Mouse (Mus musculus): ENCODE data around the gene Rdh16. TPM values are rescaled to one million over a fixed set of nuclear protein-coding genes. Genes with fewer than 3 reads are reported as not detected.
A peak's percentile ranks its signal among the peaks of the same experiment; 100 is the strongest.

Rdh16 gene
- polyA plus RNA-seq, 1 experiment = not detected

DNA sequence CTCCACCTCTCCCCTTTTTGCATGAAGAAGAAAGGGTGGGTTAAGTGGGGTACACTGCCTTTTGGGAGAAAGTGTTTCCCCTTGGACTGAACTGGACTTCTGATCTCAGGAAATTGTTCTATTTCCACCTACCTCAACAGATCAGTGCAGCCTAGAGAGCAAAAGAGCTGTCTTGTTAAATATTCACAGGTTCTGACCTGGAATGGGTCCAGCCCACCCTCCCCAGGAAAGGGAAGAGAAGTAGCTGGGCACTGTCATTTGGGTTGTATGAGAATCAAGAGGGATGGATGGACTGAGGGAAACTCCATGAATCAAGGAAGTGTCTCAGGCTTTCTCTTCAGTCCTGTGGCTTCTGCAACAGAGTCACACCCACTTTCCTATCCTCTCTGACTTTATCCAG lies 64.0 kb downstream of the Rdh16 start:
- no peaks in the 10 kb centered on the region for H3K79me2 ChIP-seq (ENCODE audit: control insufficient read depth, insufficient read depth)
- no peak for TF ChIP-seq TCF3 (IDR thresholded peaks at IDR 0.05; ENCODE audit: insufficient read length, low read depth)
- no peak for TF ChIP-seq POLR2A (IDR thresholded peaks at IDR 0.05; ENCODE audit: insufficient read length, low read depth)
- TF ChIP-seq SRF (IDR thresholded peaks at IDR 0.05; ENCODE audit: control insufficient read depth, insufficient read length, low read depth) = no peak
- no peak for TF ChIP-seq TCF12 (IDR thresholded peaks at IDR 0.05; ENCODE audit: insufficient read depth, poor library complexity, severe bottlenecking)
- no peak for TF ChIP-seq POLR2AphosphoS2 (IDR thresholded peaks at IDR 0.05; ENCODE audit: insufficient read length, low read depth)
- TF ChIP-seq MAX (IDR thresholded peaks at IDR 0.05; ENCODE audit: low read depth) = no peak
- no peak for TF ChIP-seq USF1 (IDR thresholded peaks at IDR 0.05; ENCODE audit: low read depth)
- no peak for TF ChIP-seq MYOG (IDR thresholded peaks at IDR 0.05; ENCODE audit: control insufficient read depth in 1 of 3, insufficient read depth in 1 of 3, insufficient read length in 2 of 3, low read depth in 2 of 3)
- TF ChIP-seq E2F4 (IDR thresholded peaks at IDR 0.05; ENCODE audit: insufficient read depth) = no peak
- no peak for TF ChIP-seq REST (IDR thresholded peaks at IDR 0.05; ENCODE audit: insufficient read depth, insufficient read length)

DNA sequence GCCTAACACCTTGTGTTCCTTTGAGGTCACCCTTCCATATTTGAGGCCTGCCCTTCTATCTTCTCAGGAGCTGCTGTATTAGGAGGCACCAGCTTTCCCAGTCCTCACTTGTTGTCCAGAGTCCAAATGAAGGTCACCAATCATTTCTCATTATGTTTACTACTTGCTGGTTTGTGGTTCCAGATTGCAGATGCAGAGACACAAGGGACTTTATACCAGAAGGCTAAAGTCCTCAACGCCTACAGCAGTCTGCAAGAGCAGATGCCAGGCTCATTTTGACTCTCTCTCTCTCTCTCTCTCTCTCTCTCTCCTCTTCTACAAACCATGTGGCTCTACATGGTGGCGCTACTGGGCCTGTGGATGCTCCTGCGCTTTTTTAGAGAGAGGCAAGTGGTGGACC lies 65.3 kb downstream of the Rdh16 start, which contains the start of gene Rdh16f2:
Gene Rdh16f2 (plus strand): TSS at position 243 of the 400 bp plus-strand sequence.
- no peak within 1 kb of the TSS for H3ac ChIP-seq (ENCODE audit: control insufficient read depth, insufficient read length)
- no peak for TF ChIP-seq TCF3 (IDR thresholded peaks at IDR 0.05; ENCODE audit: insufficient read length, low read depth)
- TF ChIP-seq E2F4 (IDR thresholded peaks at IDR 0.05; ENCODE audit: insufficient read depth) = no peak
- TF ChIP-seq MYOD1 (IDR thresholded peaks at IDR 0.05; ENCODE audit: control insufficient read depth in 1 of 3, insufficient read length in 2 of 3, low read depth in 2 of 3) = no peak
- TF ChIP-seq MAX (IDR thresholded peaks at IDR 0.05; ENCODE audit: low read depth) = no peak
- no peak for TF ChIP-seq REST (IDR thresholded peaks at IDR 0.05; ENCODE audit: insufficient read depth, insufficient read length)
- TF ChIP-seq SRF (IDR thresholded peaks at IDR 0.05; ENCODE audit: control insufficient read depth, insufficient read length, low read depth) = no peak
- TF ChIP-seq POLR2A (IDR thresholded peaks at IDR 0.05; ENCODE audit: insufficient read length, low read depth) = no peak
- TF ChIP-seq TCF12 (IDR thresholded peaks at IDR 0.05; ENCODE audit: insufficient read depth, poor library complexity, severe bottlenecking) = no peak
- no peak for TF ChIP-seq USF1 (IDR thresholded peaks at IDR 0.05; ENCODE audit: low read depth)
- H3K36me3 ChIP-seq (ENCODE audit: control insufficient read depth, insufficient read depth) = no peaks in the 10 kb centered on the region
- peaks cover 11% of the 10 kb centered on the region for H3K27me3 ChIP-seq (ENCODE audit: control insufficient read depth, insufficient read depth, insufficient read length)
- H3K4me3 ChIP-seq = no peak within 1 kb of the TSS
- H3K79me2 ChIP-seq (ENCODE audit: control insufficient read depth, insufficient read depth) = no peaks in the 10 kb centered on the region
- no peak within 1 kb of the TSS for H3K4me2 ChIP-seq (ENCODE audit: low read depth)

More for the DNA sequence above, 64.0 kb downstream of the Rdh16 start:
- Histone ChIP-seq H3K36me3 (ENCODE audit: control insufficient read depth, insufficient read depth) (no peaks in the 10 kb centered on the region), H3K4me2 (ENCODE audit: low read depth) (no peak overlapping the region), H3ac (ENCODE audit: control insufficient read depth, insufficient read length) (no peak overlapping the region), H3K4me3 (no peak overlapping the region), H3K27me3 (ENCODE audit: control insufficient read depth, insufficient read depth, insufficient read length) (peaks cover 19% of the 10 kb centered on the region)

DNA sequence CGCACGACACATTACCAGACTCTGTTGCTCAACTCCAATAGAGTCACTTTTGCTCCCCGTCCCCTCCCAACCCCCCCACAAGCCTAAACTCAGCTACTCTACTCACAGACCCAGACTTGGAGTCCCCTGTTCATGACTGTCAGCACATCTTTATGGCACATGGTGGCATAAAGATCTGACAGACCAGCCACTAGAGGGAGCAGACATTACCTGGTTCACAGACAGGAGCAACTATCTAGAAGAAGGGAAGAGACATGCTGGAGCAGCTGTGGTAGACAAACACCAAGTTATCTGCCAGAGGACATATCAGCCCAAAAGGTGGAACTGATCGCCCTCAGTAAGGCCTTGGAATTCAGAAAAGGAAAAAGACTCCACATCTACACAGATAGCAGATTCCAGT lies 71.5 kb downstream of the Rdh16 start:
- peaks cover 10% of the 10 kb centered on the region for H3K27me3 ChIP-seq (ENCODE audit: control insufficient read depth, insufficient read depth, insufficient read length)
- no peak overlapping the region for H3ac ChIP-seq (ENCODE audit: control insufficient read depth, insufficient read length)
- no peak overlapping the region for H3K4me2 ChIP-seq (ENCODE audit: low read depth)
- H3K36me3 ChIP-seq (ENCODE audit: control insufficient read depth, insufficient read depth) = no peaks in the 10 kb centered on the region
- peak in 1 of 3 experiments; percentile 26 for TF ChIP-seq MYOD1 (IDR thresholded peaks at IDR 0.05; ENCODE audit: control insufficient read depth in 1 of 3, insufficient read length in 2 of 3, low read depth in 2 of 3)
- no peak for TF ChIP-seq TCF12 (IDR thresholded peaks at IDR 0.05; ENCODE audit: insufficient read depth, poor library complexity, severe bottlenecking)
- no peaks in the 10 kb centered on the region for H3K79me2 ChIP-seq (ENCODE audit: control insufficient read depth, insufficient read depth)
- H3K4me3 ChIP-seq = no peak overlapping the region

DNA sequence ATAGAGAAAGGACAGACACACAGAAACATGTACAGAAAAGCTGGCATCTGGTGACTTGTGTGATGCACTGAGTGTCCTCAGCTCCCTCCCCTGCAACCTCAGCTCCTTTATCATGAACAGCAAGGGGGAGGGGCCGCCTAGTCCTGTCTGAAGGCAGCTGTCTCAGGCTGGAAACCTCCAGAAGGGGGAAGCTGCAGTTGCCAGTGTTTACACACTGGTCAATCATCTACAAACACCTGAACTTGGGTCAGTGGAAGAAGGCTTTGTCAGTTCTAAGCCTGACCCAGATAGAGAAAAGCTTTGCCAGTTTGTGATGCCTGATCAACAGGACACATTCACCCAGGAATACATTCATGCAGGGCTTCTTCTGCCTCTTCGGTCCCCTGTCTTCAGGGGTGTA lies 76.7 kb downstream of the Rdh16 start:
- Histone ChIP-seq H3K79me2 (ENCODE audit: control insufficient read depth, insufficient read depth) (no peaks in the 10 kb centered on the region), H3ac (ENCODE audit: control insufficient read depth, insufficient read length) (no peak overlapping the region), H3K36me3 (ENCODE audit: control insufficient read depth, insufficient read depth) (no peaks in the 10 kb centered on the region), H3K4me2 (ENCODE audit: low read depth) (no peak overlapping the region), H3K4me3 (no peak overlapping the region), H3K27me3 (ENCODE audit: control insufficient read depth, insufficient read depth, insufficient read length) (peaks cover 6% of the 10 kb centered on the region)
- TF ChIP-seq POLR2A (IDR thresholded peaks at IDR 0.05; ENCODE audit: insufficient read length, low read depth) (no peak), CEBPB (IDR thresholded peaks at IDR 0.05; ENCODE audit: insufficient read depth, poor library complexity, severe bottlenecking) (no peak), USF1 (IDR thresholded peaks at IDR 0.05; ENCODE audit: low read depth) (no peak)

DNA sequence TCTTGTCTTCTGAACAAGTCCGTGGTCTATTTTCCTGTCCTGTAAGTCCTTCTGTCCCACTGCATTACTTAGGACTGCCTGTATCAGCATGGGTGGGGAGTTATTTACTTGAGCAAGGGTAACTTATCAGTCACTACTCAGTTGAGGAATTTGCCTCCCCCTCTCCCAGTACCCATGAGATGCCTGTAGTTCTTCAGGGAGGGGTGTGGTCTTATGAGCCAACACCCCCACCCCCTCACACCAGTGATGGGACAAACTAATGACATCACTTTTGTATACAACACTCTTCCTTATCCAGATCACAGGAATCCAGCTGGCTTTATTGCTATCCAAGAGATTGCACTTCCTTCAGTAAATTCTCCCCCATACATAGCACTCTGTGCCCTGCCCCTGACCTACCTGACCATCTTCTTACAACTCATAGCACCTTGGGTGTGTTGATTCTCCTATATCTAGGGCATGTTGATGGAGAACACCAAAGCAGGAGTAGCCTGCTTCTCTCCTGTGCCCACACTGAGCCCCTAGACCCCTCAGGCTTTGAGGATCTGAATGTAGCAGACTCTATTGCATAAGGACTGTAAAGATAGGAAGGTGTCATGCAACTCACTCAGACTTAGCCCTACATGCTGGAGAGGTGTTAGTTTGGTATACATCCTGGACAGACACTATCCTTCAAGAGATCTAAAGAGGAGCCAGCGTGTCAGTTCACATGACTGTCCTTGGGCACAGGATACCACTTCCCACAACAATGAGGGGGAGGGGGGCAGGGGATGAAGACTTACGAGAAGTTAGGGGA lies 77.5 kb downstream of the Rdh16 start:
- no peak overlapping the region for H3ac ChIP-seq (ENCODE audit: control insufficient read depth, insufficient read length)
- H3K79me2 ChIP-seq (ENCODE audit: control insufficient read depth, insufficient read depth) = no peaks in the 10 kb centered on the region
- peak overlapping the region; percentile 38 for H3K4me2 ChIP-seq (ENCODE audit: low read depth)
- H3K4me3 ChIP-seq = no peak overlapping the region
- H3K27me3 ChIP-seq (ENCODE audit: control insufficient read depth, insufficient read depth, insufficient read length) = peaks cover 8% of the 10 kb centered on the region
- TF ChIP-seq MAX (IDR thresholded peaks at IDR 0.05; ENCODE audit: low read depth) (no peak), TCF3 (IDR thresholded peaks at IDR 0.05; ENCODE audit: insufficient read length, low read depth) (no peak), TCF12 (IDR thresholded peaks at IDR 0.05; ENCODE audit: insufficient read depth, poor library complexity, severe bottlenecking) (no peak), POLR2A (IDR thresholded peaks at IDR 0.05; ENCODE audit: insufficient read length, low read depth) (no peak), USF1 (IDR thresholded peaks at IDR 0.05; ENCODE audit: low read depth) (no peak)
- H3K36me3 ChIP-seq (ENCODE audit: control insufficient read depth, insufficient read depth) = no peaks in the 10 kb centered on the region
